Mouse (Mus musculus) heart, postnatal 0 days (tissue): ENCODE data around the gene 1700001L19Rik. TPM values are rescaled to one million over a fixed set of nuclear protein-coding genes. Genes with fewer than 3 reads are reported as not detected.
"Not testable (repeated sequence)": the region's sequence is repeated elsewhere in the genome, so short reads cannot be mapped to it uniquely, and the experiment has no call there.

Experiments
- ATAC-seq: fragments of 200-750 bp; cut with Nextera tagmentation; 2 replicates; pipeline ENCODE4 v1.8.0; 2017; ENCODE audit warnings: low read depth, moderate number of reproducible peaks, moderate library complexity; ENCODE audit not compliant: insufficient read depth
- DNase-seq: peaks from one replicate; pipeline ENCODE4 v3.0.0-alpha.2; 2016; ENCODE audit warnings: low spot score
- H3K27ac ChIP-seq: fragments of 300-500 bp; sonication (generic); 2 replicates; pipeline ENCODE4 v1.5.1; 2014; ENCODE audit warnings: low read depth, mild to moderate bottlenecking
- H3K27me3 ChIP-seq: fragments of 300-500 bp; sonication (generic); 2 replicates; pipeline ENCODE4 v1.6.1; 2014; ENCODE audit warnings: low read length, mixed read lengths; ENCODE audit not compliant: control insufficient read depth, insufficient read depth
- H3K36me3 ChIP-seq: fragments of 300-500 bp; sonication (generic); replicated peaks from 2 replicates; pipeline ENCODE4 v1.6.1; 2014; ENCODE audit warnings: low read length, mixed read lengths; ENCODE audit not compliant: control insufficient read depth, insufficient read depth
- H3K4me1 ChIP-seq: fragments of 300-500 bp; sonication (generic); 2 replicates; pipeline ENCODE4 v1.6.1; 2014; ENCODE audit warnings: antibody characterized with exemption; ENCODE audit not compliant: control insufficient read depth, insufficient read depth
- H3K4me2 ChIP-seq: fragments of 300-500 bp; sonication (generic); 2 replicates; pipeline ENCODE4 v1.6.1; 2014; ENCODE audit warnings: low read depth, mild to moderate bottlenecking, low read length, moderate library complexity
- H3K4me3 ChIP-seq: fragments of 300-500 bp; sonication (generic); 2 replicates; pipeline ENCODE4 v1.5.1; 2014; ENCODE audit warnings: low read depth, low read length
- H3K9ac ChIP-seq: fragments of 300-500 bp; sonication (generic); replicated peaks from 2 replicates; pipeline ENCODE4 v1.6.1; 2014; ENCODE audit warnings: low read depth, low read length, mixed read lengths
- H3K9me3 ChIP-seq: fragments of 300-500 bp; sonication (generic); replicated peaks from 2 replicates; pipeline ENCODE4 v1.6.1; 2016; ENCODE audit warnings: low read length; ENCODE audit not compliant: control insufficient read depth
- CTCF ChIP-seq: IDR thresholded peaks from 2 replicates; pipeline ENCODE4 v1.5.1; 2016; ENCODE audit warnings: antibody characterized with exemption, control low read depth, low read depth
- EP300 ChIP-seq: IDR thresholded peaks from 2 replicates; pipeline ENCODE4 v1.6.1; 2016; ENCODE audit warnings: antibody characterized with exemption, low read depth
- WGBS: fragments of 180-500 bp; shearing (Covaris S2); extraction: QIAGEN DNeasy Blood & Tissue Kit; methylation state at CpG from one replicate; pipeline ENCODE4 v1.1.7; 2014; 5-methylcytosine and 5-hydroxymethylcytosine counted together
- polyA plus RNA-seq: library from polyadenylated mRNA; unstranded; fragments of >200 nt; fragmentation: Nextera tagmentation; extraction: Ambion mirVana; gene quantifications from 2 replicates; pipeline ENCODE4 v1.2.1, GENCODE M21; 2015
- total RNA-seq: library from RNA; depleted of rRNA; stranded (reverse); fragments of >200 nt; gene quantifications from 2 replicates; pipeline ENCODE4 v1.2.3, GENCODE M21; 2014; ENCODE audit warnings: low replicate concordance; rRNA removed

Gene 1700001L19Rik
- total RNA-seq (not detected in 2 replicates), polyA plus RNA-seq (0.22 and 0.29 TPM in 2 replicates)

GRCm38 (mm10) chr13:68597199-68597598, at the start of gene 1700001L19Rik:
1700001L19Rik (plus strand) TSS chr13:68597421.
- H3K27ac ChIP-seq = no peak within 1 kb of the TSS
- ATAC-seq = no peak
- 17% methylated on average over 10 of the region's 10 CpGs for WGBS
- no peaks in the 10 kb centered on the region for H3K27me3 ChIP-seq
- TF ChIP-seq EP300 (no peak), CTCF (no peak)
- H3K36me3 ChIP-seq = peaks cover 11% of the 10 kb centered on the region
- no peak within 1 kb of the TSS for H3K9ac ChIP-seq
- no peak for DNase-seq
- H3K4me1 ChIP-seq = no peaks in the 10 kb centered on the region
- H3K9me3 ChIP-seq = no peaks in the 10 kb centered on the region
- H3K4me3 ChIP-seq = no peak within 1 kb of the TSS
- H3K4me2 ChIP-seq = no peak within 1 kb of the TSS

- not testable (repeated sequence) for H3K4me1 ChIP-seq, H3K4me2 ChIP-seq, H3K4me3 ChIP-seq, ATAC-seq, H3K27ac ChIP-seq, H3K27me3 ChIP-seq, H3K36me3 ChIP-seq, H3K9me3 ChIP-seq, H3K9ac ChIP-seq
- DNase-seq = peak; percentile 29
- WGBS = 14% methylated on average over 4 of the region's 6 CpGs
- TF ChIP-seq CTCF = peak; percentile 53
Measured at GRCm38 (mm10) chr13:68553391-68553790, 43.8 kb upstream of the 1700001L19Rik start.

- no peak for TF ChIP-seq CTCF
- H3K27ac ChIP-seq = no peak overlapping the region
- DNase-seq = no peak
- no peaks in the 10 kb centered on the region for H3K27me3 ChIP-seq
- H3K4me2 ChIP-seq = no peak overlapping the region
- no peak for ATAC-seq
- no peak overlapping the region for H3K9ac ChIP-seq
- peaks cover 6% of the 10 kb centered on the region; the same call in 1 of the 2 replicates for H3K4me1 ChIP-seq
- no peak overlapping the region for H3K4me3 ChIP-seq
- WGBS = 91% methylated on average over 9 of the region's 9 CpGs
- H3K36me3 ChIP-seq = peaks cover 65% of the 10 kb centered on the region
- H3K9me3 ChIP-seq = no peaks in the 10 kb centered on the region
Measured at GRCm38 (mm10) chr13:68568110-68568509, 29.1 kb upstream of the 1700001L19Rik start.

GRCm38 (mm10) chr13:68568548-68568947, 28.7 kb upstream of the 1700001L19Rik start:
- Histone ChIP-seq H3K27ac (no peak overlapping the region), H3K4me1 (peaks cover 6% of the 10 kb centered on the region; the same call in 1 of the 2 replicates), H3K27me3 (no peaks in the 10 kb centered on the region), H3K9me3 (no peaks in the 10 kb centered on the region), H3K4me3 (no peak overlapping the region), H3K4me2 (no peak overlapping the region), H3K36me3 (peaks cover 60% of the 10 kb centered on the region), H3K9ac (no peak overlapping the region)
- ATAC-seq = no peak
- WGBS = 80% methylated on average over 11 of the region's 11 CpGs
- no peak for DNase-seq
- no peak for TF ChIP-seq EP300

GRCm38 (mm10) chr13:68569589-68570336, 27.5 kb upstream of the 1700001L19Rik start:
- no peaks in the 10 kb centered on the region for H3K27me3 ChIP-seq
- ATAC-seq (no peak), DNase-seq (peak; percentile 50)
- H3K36me3 ChIP-seq = peaks cover 52% of the 10 kb centered on the region
- no peak overlapping the region for H3K4me3 ChIP-seq
- H3K9ac ChIP-seq = no peak overlapping the region
- TF ChIP-seq EP300 (no peak), CTCF (peak; percentile 81)
- H3K27ac ChIP-seq = no peak overlapping the region
- WGBS = 66% methylated on average over 17 of the region's 17 CpGs
- no peaks in the 10 kb centered on the region for H3K9me3 ChIP-seq
- no peak overlapping the region for H3K4me2 ChIP-seq
- peaks cover 6% of the 10 kb centered on the region; the same call in 1 of the 2 replicates for H3K4me1 ChIP-seq
